Mouse (Mus musculus) megakaryocyte progenitor cell, adult 5-6 weeks (primary cell): Measurements from ENCODE around the gene Mfsd12. TPM values are rescaled to one million over a fixed set of nuclear protein-coding genes. Genes with fewer than 3 reads are reported as not detected.

ENCODE experiments used
- ATAC-seq: replicated peaks from 2 replicates; pipeline ENCODE4 v1.8.0; 2016; ENCODE audit warnings: mild to moderate bottlenecking, moderate TSS enrichment, inconsistent platforms; ENCODE audit not compliant: poor library complexity
- total RNA-seq, 2 experiments: library from RNA; stranded (forward) in 1 of 2; stranded (reverse) in 1 of 2; fragments of 157-497, 149-512 nt in 1 of 2; fragments of 200-1000 nt in 1 of 2; gene quantifications; 2 replicates each; pipeline versions ENCODE4 v1.2.3 to v1.2.4; 2015 to 2017

Gene Mfsd12
- total RNA-seq, 2 experiments from 2014 or later, result 6.7 to 12.6 TPM

- no peak for ATAC-seq
Observed at GRCm38 (mm10) chr10:81354738-81355477, 2.4 kb upstream of the Mfsd12 start.

- no peak for ATAC-seq
Observed at GRCm38 (mm10) chr10:81355533-81355932, 1.8 kb upstream of the Mfsd12 start.

GRCm38 (mm10) chr10:81356352-81356990, 820 bp upstream of the Mfsd12 start:
- peak; percentile 52 for ATAC-seq

GRCm38 (mm10) chr10:81358209-81358608, 918 bp downstream of the Mfsd12 start:
- ATAC-seq, result no peak

- ATAC-seq, result peak; percentile 29
Observed at GRCm38 (mm10) chr10:81358841-81359240, 1.6 kb downstream of the Mfsd12 start.

- no peak for ATAC-seq
Observed at GRCm38 (mm10) chr10:81360721-81361120, 3.4 kb downstream of the Mfsd12 start.

- ATAC-seq, result peak; percentile 51
Observed at GRCm38 (mm10) chr10:81362336-81362949, 5.2 kb downstream of the Mfsd12 start.

GRCm38 (mm10) chr10:81363436-81364346, 6.4 kb downstream of the Mfsd12 start:
- ATAC-seq, result no peak

GRCm38 (mm10) chr10:81364666-81365065, 7.4 kb downstream of the Mfsd12 start:
- no peak for ATAC-seq

GRCm38 (mm10) chr10:81365073-81365472, 7.8 kb downstream of the Mfsd12 start:
- no peak for ATAC-seq

- peak; percentile 9 for ATAC-seq
Observed at GRCm38 (mm10) chr10:81365672-81366476, 8.6 kb downstream of the Mfsd12 start, which contains the start of gene 4930404N11Rik. Gene 4930404N11Rik (minus strand): TSS chr10:81365816.

GRCm38 (mm10) chr10:81366477-81367206, 9.4 kb downstream of the Mfsd12 start:
- ATAC-seq, result no peak

GRCm38 (mm10) chr10:81367207-81367495, 9.9 kb downstream of the Mfsd12 start:
- ATAC-seq, result no peak

- no peak for ATAC-seq
Observed at GRCm38 (mm10) chr10:81375322-81375721, 18.0 kb downstream of the Mfsd12 start.

GRCm38 (mm10) chr10:81376561-81377361, 19.5 kb downstream of the Mfsd12 start:
- ATAC-seq, result no peak

GRCm38 (mm10) chr10:81377362-81377664, 20.0 kb downstream of the Mfsd12 start:
- no peak for ATAC-seq

GRCm38 (mm10) chr10:81377793-81378552, 20.7 kb downstream of the Mfsd12 start, which contains the start of gene Fzr1:
Gene Fzr1 (minus strand): TSS chr10:81378516.
- no peak for ATAC-seq

- ATAC-seq, result peak; percentile 81
Observed at GRCm38 (mm10) chr10:81378553-81379182, 21.4 kb downstream of the Mfsd12 start.
